Mouse (Mus musculus) T-helper 2 cell (primary cell): Measurements from ENCODE around the gene Fcrls.

Experiments used
- in situ Hi-C: fragments of 300-600 bp; cut with MboI, MseI; formaldehyde crosslinking; loops from one replicate; pipeline ENCODE4 v1.15.1; 2025; ENCODE audit warnings: high pct_unique_total_duplicates

Gene Fcrls

DNA sequence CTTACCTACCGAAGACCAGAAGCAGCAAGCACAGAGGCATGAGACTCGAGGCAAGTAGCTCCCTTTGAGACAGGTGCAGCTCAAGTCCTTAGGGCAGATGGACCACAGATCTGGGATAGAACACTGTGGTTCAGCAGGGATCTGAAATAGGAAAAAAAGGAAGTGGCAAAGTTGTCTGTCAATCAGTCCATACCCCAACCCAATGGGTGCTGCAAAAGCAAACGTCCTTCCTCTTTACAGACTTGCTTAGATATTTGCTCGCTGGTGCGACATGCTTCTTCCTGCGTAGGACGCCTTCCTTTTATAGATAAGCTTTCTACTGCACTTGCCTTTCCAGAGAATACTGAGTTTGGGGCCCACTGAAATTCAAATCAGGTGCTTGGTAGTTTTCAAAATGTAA, at the start of gene Fcrls:
Fcrls (minus strand) TSS at position 303 of the 400 bp plus-strand sequence.
- in situ Hi-C loops = no loop called here

DNA sequence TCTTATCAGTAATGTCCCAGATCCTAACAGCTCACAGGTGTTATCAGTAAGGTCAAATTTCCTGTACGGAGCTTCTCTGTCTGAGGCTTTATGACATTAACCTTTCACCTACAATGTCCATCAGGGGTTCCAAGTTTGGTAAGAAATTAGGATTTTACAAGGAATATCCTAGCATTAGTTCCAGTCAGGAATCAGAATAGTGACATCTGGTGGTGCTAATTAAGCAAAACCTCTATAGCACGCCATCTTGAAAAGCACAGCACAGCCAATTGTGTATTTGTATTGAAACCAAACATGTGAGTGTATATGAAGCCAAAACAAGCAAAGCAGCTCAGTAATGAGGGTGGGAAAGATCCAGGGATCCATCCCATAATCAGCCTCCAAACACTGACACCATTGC, 46.4 kb upstream of the Fcrls start:
- in situ Hi-C loops = loop anchor here (10.0 kb wide), 1 partner anchor 255 kb away; no protein-coding TSS in a partner anchor

- in situ Hi-C loops = no loop called here
Measured at GRCm38 (mm10) chr3:87299901-87300300, 36.4 kb upstream of the Fcrls start.

DNA sequence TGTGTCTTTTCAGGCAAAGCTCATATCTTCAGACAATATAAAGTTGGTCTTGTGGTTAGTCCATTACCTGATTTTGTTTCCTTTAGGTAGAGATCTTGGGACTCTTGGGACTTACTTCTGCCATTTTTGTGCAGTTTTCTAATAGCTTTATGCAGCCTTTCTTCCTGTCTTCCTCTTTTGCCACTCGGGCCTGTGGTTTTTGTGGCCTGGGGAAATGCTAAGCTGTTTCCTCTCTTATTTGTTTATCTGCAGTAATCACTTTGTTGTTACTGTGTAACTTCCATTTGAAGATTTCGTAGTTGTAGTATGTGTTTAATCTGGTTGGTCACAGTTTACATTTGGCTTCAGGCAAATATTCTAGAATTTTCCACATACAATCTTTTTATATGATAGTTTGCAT, 10.8 kb upstream of the Fcrls start:
- in situ Hi-C loops = no loop called here

GRCm38 (mm10) chr3:87266581-87266980, 3.0 kb upstream of the Fcrls start:
- in situ Hi-C loops = no loop called here

DNA sequence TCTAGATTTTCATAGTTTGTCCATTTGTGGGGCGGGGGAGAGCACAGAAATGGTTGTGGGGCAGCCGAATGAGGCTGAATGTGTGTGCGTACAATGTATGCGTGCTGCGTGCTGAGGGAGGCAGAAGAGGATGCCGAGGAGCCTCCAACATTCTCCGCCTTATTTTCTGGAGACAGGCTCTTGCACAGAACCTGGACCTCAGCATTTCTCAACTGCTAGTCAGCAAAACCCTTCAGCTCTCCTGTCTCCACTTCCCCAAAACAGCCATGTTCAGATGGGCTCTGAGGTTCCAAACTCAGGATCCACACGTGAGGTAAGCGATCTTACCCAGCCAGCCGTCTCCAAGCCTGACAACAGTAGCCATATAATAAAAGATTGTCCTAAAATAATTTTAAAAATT, 8.3 kb downstream of the Fcrls start:
- in situ Hi-C loops = loop anchor here (10.0 kb wide), 1 partner anchor 310 kb away; no protein-coding TSS in a partner anchor

DNA sequence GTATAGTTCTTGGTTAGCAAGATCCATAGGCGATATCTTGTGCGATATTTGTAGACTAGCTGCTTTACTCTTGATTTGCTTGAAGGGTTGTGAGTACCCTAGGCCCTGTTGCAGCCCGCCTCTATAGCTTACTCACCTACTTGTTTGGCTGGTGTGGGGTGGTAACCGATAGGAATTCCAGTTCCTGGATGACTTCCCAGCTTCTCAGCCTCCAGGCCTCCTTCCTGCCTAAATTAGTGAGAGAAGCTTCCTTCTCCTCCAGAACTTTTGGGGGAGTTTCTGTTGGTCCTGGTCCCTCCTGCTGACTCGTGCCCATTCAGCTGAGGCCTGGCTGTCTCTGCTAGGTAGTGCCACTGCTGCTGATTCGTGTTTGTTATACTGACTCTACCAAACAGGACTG, 14.0 kb downstream of the Fcrls start:
- in situ Hi-C loops = loop anchor here (10.0 kb wide), 1 partner anchor 155 kb away; no protein-coding TSS in a partner anchor

DNA sequence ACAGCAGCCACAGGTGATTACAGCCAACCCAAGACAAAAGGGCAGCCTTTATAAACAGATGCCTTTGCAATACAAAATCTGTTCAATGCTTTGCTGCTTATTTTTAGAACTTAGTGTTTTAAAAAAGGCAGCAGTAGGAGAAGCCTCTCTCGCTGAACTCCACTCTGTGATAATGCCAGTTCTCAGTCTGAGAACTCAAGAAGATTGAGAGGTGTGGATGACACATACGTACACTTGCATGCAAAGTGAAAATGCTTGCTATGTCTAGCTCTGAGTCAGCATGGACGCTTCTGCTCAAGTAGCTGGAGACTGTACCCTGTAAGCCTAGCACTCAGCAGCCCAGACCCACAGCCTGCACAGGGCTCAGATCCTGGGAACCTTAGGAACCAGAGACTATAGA, 16.2 kb downstream of the Fcrls start:
- in situ Hi-C loops = loop anchor here (10.0 kb wide), 1 partner anchor 158 kb away; no protein-coding TSS in a partner anchor

- in situ Hi-C loops = loop anchor here (5.0 to 10.0 kb wide), 2 partner anchors 161 to 264 kb away; no protein-coding TSS in a partner anchor
Measured at GRCm38 (mm10) chr3:87243654-87244053, 19.9 kb downstream of the Fcrls start.

GRCm38 (mm10) chr3:87240909-87241308, 22.6 kb downstream of the Fcrls start:
- in situ Hi-C loops = loop anchor here (5.0 to 10.0 kb wide), 2 partner anchors 164 to 266 kb away; no protein-coding TSS in a partner anchor

DNA sequence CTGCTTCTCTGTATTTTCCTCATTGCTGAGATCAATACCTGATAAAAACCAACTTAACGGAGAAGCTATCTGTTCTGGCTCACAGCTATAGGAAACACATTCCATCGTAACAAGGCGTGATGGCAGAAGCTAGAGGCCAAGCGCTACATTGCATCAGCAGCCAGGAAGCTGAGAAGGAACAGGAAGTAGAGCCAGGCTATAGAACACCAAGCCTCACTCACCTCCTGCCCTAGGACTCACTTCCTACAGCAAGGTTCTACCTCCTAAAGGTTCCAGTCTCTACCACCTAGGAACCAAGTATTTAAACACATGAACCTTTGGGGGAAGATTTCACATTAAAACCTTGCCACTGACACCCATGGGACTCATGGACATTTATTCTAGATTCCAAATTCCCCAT, 39.9 kb downstream of the Fcrls start:
- in situ Hi-C loops = no loop called here

- in situ Hi-C loops = no loop called here
Measured at GRCm38 (mm10) chr3:87222346-87222745, 41.2 kb downstream of the Fcrls start.

- in situ Hi-C loops = no loop called here
Measured at GRCm38 (mm10) chr3:87215176-87215575, 48.4 kb downstream of the Fcrls start.

DNA sequence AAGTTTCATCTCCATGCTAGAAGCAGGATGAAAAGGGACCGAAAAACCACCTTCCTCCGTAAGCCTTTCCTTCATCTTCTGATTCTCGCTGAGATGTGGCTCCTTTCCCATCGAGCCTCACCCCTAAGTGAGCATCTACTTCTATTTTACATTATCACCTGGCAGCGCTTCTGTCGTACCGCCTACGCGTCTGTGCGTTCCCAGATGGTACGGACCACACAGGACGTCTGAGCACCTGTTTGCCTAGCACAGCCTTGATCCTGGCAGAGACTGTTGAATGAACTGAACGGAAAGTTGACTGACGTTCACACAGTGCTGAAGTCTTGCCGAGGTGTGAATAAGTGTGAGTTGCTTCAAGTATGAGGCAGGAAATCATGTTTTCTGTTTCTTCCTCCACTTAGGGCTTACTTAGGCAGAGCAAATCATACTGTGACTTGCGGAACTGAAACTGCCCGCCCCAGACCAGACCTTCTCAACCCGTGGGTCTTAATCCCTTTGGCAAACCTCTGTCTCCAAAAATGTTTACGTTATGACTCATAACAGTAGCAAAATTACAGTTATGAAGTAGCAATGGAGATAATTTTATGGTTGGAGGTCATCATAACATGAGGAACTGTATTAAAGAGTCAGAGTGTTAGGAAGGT, 49.2 kb downstream of the Fcrls start:
- in situ Hi-C loops = no loop called here

- in situ Hi-C loops = no loop called here
Measured at GRCm38 (mm10) chr3:87206336-87207075, 57.0 kb downstream of the Fcrls start.
